In genomic region chr2:166661498-166661897, GRCm38 (mm10) we compare ENCODE assay signal across 14 mouse cellular contexts. TPM values are rescaled to one million over a fixed set of nuclear protein-coding genes. Genes with fewer than 3 reads are reported as not detected.
A peak's percentile ranks its signal among the peaks of the same experiment; 100 is the strongest.
DNase-seq lines count a peak whose midpoint lies in the region; ATAC-seq and TF ChIP-seq lines count a peak whose summit lies in the region.
"Had no signal": no experiment of that assay in that cellular context is flagged by ENCODE, and none has a peak within 500 bp of the region (broad histone marks: within the 10 kb centered on the region; RNA-seq: fewer than 3 reads in every experiment).

No protein-coding gene starts in this region.

- H3K27ac ChIP-seq in kidney, embryonic 15.5 days = 0 out of 2 replicates have a peak overlapping the region, but pooled peaks have one; percentile 13
- no peak overlapping the region for H3K27ac ChIP-seq in kidney, embryonic 16.5 days (ENCODE audit: low read length)
- H3K27ac ChIP-seq in forebrain, embryonic 14.5 days (ENCODE audit: low read depth, low read length) = peak overlapping the region; percentile 40; the same call in 1 of the 2 replicates
- H3K27ac ChIP-seq in hindbrain, embryonic 16.5 days (ENCODE audit: low read depth, low read length) = peak overlapping the region; percentile 42; the same call in 1 of the 2 replicates
- H3K27ac ChIP-seq in midbrain, postnatal 0 days (ENCODE audit: low read depth, low read length) = peak overlapping the region; percentile 55; the same call in 1 of the 2 replicates
- H3K27ac ChIP-seq in cerebellum, adult 2 months (ENCODE audit: insufficient read depth, low read length) = no peak overlapping the region
- H3K27ac ChIP-seq: liver, embryonic 15.5 days had no signal

- no peak for DNase-seq in forebrain, embryonic 14.5 days (ENCODE audit: low spot score)
- no peak for DNase-seq in midbrain, postnatal 0 days (ENCODE audit: low spot score)
- DNase-seq in cerebellum, adult 2 months = no peak
- no peak for DNase-seq in gastrocnemius, postnatal 10 days
- DNase-seq: gastrocnemius, postnatal 36 days; heart, postnatal 36 days; kidney, postnatal 14 days; thymus, postnatal 36 days had no signal

- no peaks in the 10 kb centered on the region for H3K36me3 ChIP-seq in kidney, embryonic 15.5 days
- no peaks in the 10 kb centered on the region for H3K36me3 ChIP-seq in kidney, embryonic 16.5 days (ENCODE audit: insufficient read depth, low read length)
- H3K36me3 ChIP-seq in forebrain, embryonic 14.5 days (ENCODE audit: control insufficient read depth, insufficient read depth, low read length) = no peaks in the 10 kb centered on the region
- no peaks in the 10 kb centered on the region for H3K36me3 ChIP-seq in hindbrain, embryonic 16.5 days (ENCODE audit: control insufficient read depth, insufficient read depth, low read length)
- H3K36me3 ChIP-seq in midbrain, postnatal 0 days (ENCODE audit: insufficient read depth, low read length) = no peaks in the 10 kb centered on the region
- H3K36me3 ChIP-seq: heart, embryonic 12.5 days; liver, embryonic 15.5 days had no signal

- ATAC-seq in kidney, embryonic 15.5 days (replicated peaks; ENCODE audit: low FRiP score) = no peak
- ATAC-seq in kidney, embryonic 16.5 days (ENCODE audit: low FRiP score, low TSS enrichment) = no peak
- ATAC-seq in forebrain, embryonic 14.5 days = no peak
- ATAC-seq in hindbrain, embryonic 16.5 days = no peak
- ATAC-seq in midbrain, postnatal 0 days (ENCODE audit: low FRiP score) = no peak
- ATAC-seq: intestine, postnatal 0 days had no signal

- WGBS in kidney, embryonic 15.5 days = 61% methylated on average over 12 of the region's 12 CpGs
- 57% methylated on average over 12 of the region's 12 CpGs for WGBS in kidney, embryonic 16.5 days
- WGBS in forebrain, embryonic 14.5 days = 72% methylated on average over 12 of the region's 12 CpGs
- 69% methylated on average over 12 of the region's 12 CpGs for WGBS in hindbrain, embryonic 16.5 days
- WGBS in midbrain, postnatal 0 days = 68% methylated on average over 12 of the region's 12 CpGs
- WGBS in cerebellum, adult 2 months = 48% methylated on average over 12 of the region's 12 CpGs

- TF ChIP-seq POLR2A in cerebellum, adult 2 months (IDR thresholded peaks at IDR 0.05; ENCODE audit: borderline replicate concordance, insufficient read depth, low read length) = no peak

- no peak overlapping the region for H3K4me2 ChIP-seq in kidney, embryonic 15.5 days
- H3K4me2 ChIP-seq in kidney, embryonic 16.5 days (replicated peaks; ENCODE audit: low read depth, low read length) = no peak overlapping the region
- H3K4me2 ChIP-seq in forebrain, embryonic 14.5 days (ENCODE audit: low read length) = no peak overlapping the region
- H3K4me2 ChIP-seq in hindbrain, embryonic 16.5 days (ENCODE audit: low read length) = no peak overlapping the region
- H3K4me2 ChIP-seq in midbrain, postnatal 0 days (ENCODE audit: low read depth, low read length, poor library complexity, severe bottlenecking) = no peak overlapping the region
- H3K4me2 ChIP-seq: heart, embryonic 12.5 days; liver, embryonic 15.5 days had no signal

- no peaks in the 10 kb centered on the region for H3K9me3 ChIP-seq in kidney, embryonic 15.5 days (replicated peaks)
- no peaks in the 10 kb centered on the region for H3K9me3 ChIP-seq in kidney, embryonic 16.5 days (ENCODE audit: low read length)
- no peaks in the 10 kb centered on the region for H3K9me3 ChIP-seq in forebrain, embryonic 14.5 days (replicated peaks; ENCODE audit: control insufficient read depth, low read length)
- no peaks in the 10 kb centered on the region for H3K9me3 ChIP-seq in hindbrain, embryonic 16.5 days (ENCODE audit: control insufficient read depth, low read length)
- H3K9me3 ChIP-seq in midbrain, postnatal 0 days (ENCODE audit: low read length) = no peaks in the 10 kb centered on the region
- H3K9me3 ChIP-seq: heart, embryonic 12.5 days; liver, embryonic 15.5 days had no signal

- no peak overlapping the region for H3K9ac ChIP-seq in kidney, embryonic 15.5 days
- no peak overlapping the region for H3K9ac ChIP-seq in kidney, embryonic 16.5 days (replicated peaks; ENCODE audit: low read length)
- H3K9ac ChIP-seq in forebrain, embryonic 14.5 days (ENCODE audit: low read length) = no peak overlapping the region
- no peak overlapping the region for H3K9ac ChIP-seq in hindbrain, embryonic 16.5 days (ENCODE audit: low read depth, low read length)
- no peak overlapping the region; the same call in 1 of the 2 replicates for H3K9ac ChIP-seq in midbrain, postnatal 0 days (replicated peaks; ENCODE audit: low read length, poor library complexity, severe bottlenecking)
- H3K9ac ChIP-seq: heart, embryonic 12.5 days; liver, embryonic 15.5 days had no signal

- H3K4me1 ChIP-seq in kidney, embryonic 15.5 days = peaks cover 45% of the 10 kb centered on the region
- H3K4me1 ChIP-seq in kidney, embryonic 16.5 days (ENCODE audit: insufficient read depth, low read length) = peaks cover 19% of the 10 kb centered on the region
- peaks cover 29% of the 10 kb centered on the region for H3K4me1 ChIP-seq in forebrain, embryonic 14.5 days (ENCODE audit: control insufficient read depth, insufficient read depth, low read length)
- peaks cover 35% of the 10 kb centered on the region for H3K4me1 ChIP-seq in hindbrain, embryonic 16.5 days (ENCODE audit: control insufficient read depth, insufficient read depth, low read depth, low read length)
- H3K4me1 ChIP-seq in midbrain, postnatal 0 days (ENCODE audit: insufficient read depth, low read length) = peaks cover 8% of the 10 kb centered on the region; the same call in 1 of the 2 replicates
- peaks cover 17% of the 10 kb centered on the region for H3K4me1 ChIP-seq in cerebellum, adult 2 months (ENCODE audit: control insufficient read depth, insufficient read depth, low read length)

- no peak overlapping the region for H3K4me3 ChIP-seq in kidney, embryonic 15.5 days (replicated peaks)
- no peak overlapping the region for H3K4me3 ChIP-seq in kidney, embryonic 16.5 days (ENCODE audit: low read length)
- no peak overlapping the region for H3K4me3 ChIP-seq in forebrain, embryonic 14.5 days (ENCODE audit: low read depth, low read length)
- H3K4me3 ChIP-seq in hindbrain, embryonic 16.5 days (ENCODE audit: low read length) = no peak overlapping the region
- H3K4me3 ChIP-seq in midbrain, postnatal 0 days (ENCODE audit: low read depth, low read length) = no peak overlapping the region
- no peak overlapping the region for H3K4me3 ChIP-seq in cerebellum, adult 2 months (replicated peaks; ENCODE audit: insufficient read depth, low read depth, low read length)
- H3K4me3 ChIP-seq: heart, embryonic 12.5 days; liver, embryonic 15.5 days had no signal

- TF ChIP-seq CTCF in midbrain, postnatal 0 days (IDR thresholded peaks at IDR 0.05) = no peak
- TF ChIP-seq CTCF in cerebellum, adult 2 months (IDR thresholded peaks at IDR 0.05; ENCODE audit: borderline replicate concordance, insufficient read depth, low read depth, low read length) = no peak

- no peaks in the 10 kb centered on the region for H3K27me3 ChIP-seq in kidney, embryonic 15.5 days
- no peaks in the 10 kb centered on the region for H3K27me3 ChIP-seq in kidney, embryonic 16.5 days (ENCODE audit: insufficient read depth, low read length)
- H3K27me3 ChIP-seq in forebrain, embryonic 14.5 days (replicated peaks; ENCODE audit: control insufficient read depth, insufficient read depth, low read length) = no peaks in the 10 kb centered on the region
- H3K27me3 ChIP-seq in hindbrain, embryonic 16.5 days (replicated peaks; ENCODE audit: control insufficient read depth, insufficient read depth, low read length) = no peaks in the 10 kb centered on the region
- H3K27me3 ChIP-seq in midbrain, postnatal 0 days (ENCODE audit: insufficient read depth, low read length) = no peaks in the 10 kb centered on the region
- H3K27me3 ChIP-seq in cerebellum, adult 2 months (ENCODE audit: control insufficient read depth, insufficient read depth, low read length) = no peaks in the 10 kb centered on the region
- H3K27me3 ChIP-seq: heart, embryonic 12.5 days; liver, embryonic 15.5 days had no signal

RNA-seq across cellular contexts. Expression of gene Prex1, which starts 52.1 kb away (rescaled TPM):
- 16.0 TPM in 2 replicates for polyA plus RNA-seq in kidney, embryonic 15.5 days (2015; fragmentation: Nextera tagmentation; extraction: Ambion mirVana)
- polyA plus RNA-seq in kidney, embryonic 16.5 days (2015; fragmentation: Nextera tagmentation; extraction: Ambion mirVana) = 15.7 and 17.8 TPM in 2 replicates
- polyA plus RNA-seq in forebrain, embryonic 14.5 days (2014; fragmentation: Nextera tagmentation; extraction: Ambion mirVana) = 28.4 and 34.4 TPM in 2 replicates
- 27.3 and 32.5 TPM in 2 replicates for polyA plus RNA-seq in hindbrain, embryonic 16.5 days (2015; fragmentation: Nextera tagmentation; extraction: Ambion mirVana)
- 37.1 and 53.8 TPM in 2 replicates for total RNA-seq in midbrain, postnatal 0 days (2014; rRNA removed)
- 17.4 and 18.0 TPM in 2 replicates for polyA plus RNA-seq in midbrain, postnatal 0 days (2015; fragmentation: Nextera tagmentation; extraction: Ambion mirVana)
- polyA plus RNA-seq in cerebellum, adult 2 months (2012; rRNA removed) = 70.1 and 74.3 TPM in 2 replicates
- 10 to 100 TPM; 12.9 to 20.3 TPM for total RNA-seq in gastrocnemius, postnatal 10 days (2021)

Comparison
In these comparisons a context has a peak if more than half of its experiments do, and no peak if none do; other contexts are left out.
1. H3K27ac ChIP-seq: peak in kidney, embryonic 15.5 days (single experiment), forebrain, embryonic 14.5 days (single experiment), hindbrain, embryonic 16.5 days (single experiment) and midbrain, postnatal 0 days (single experiment); none in kidney, embryonic 16.5 days (single experiment) and cerebellum, adult 2 months (single experiment).